In genomic region chr16:52093325-52094253, GRCm38 (mm10) we compare ENCODE assay signal across 11 mouse cellular contexts.
A peak's percentile ranks its signal among the peaks of the same experiment; 100 is the strongest.
DNase-seq lines count a peak whose midpoint lies in the region; ATAC-seq and TF ChIP-seq lines count a peak whose summit lies in the region.
"Had no signal": no experiment of that assay in that cellular context is flagged by ENCODE, and none has a peak within 500 bp of the region (broad histone marks: within the 10 kb centered on the region; RNA-seq: fewer than 3 reads in every experiment).

No protein-coding gene starts in this region.

- WGBS in liver, postnatal 0 days (ENCODE audit: insufficient replicate concordance), result 65% methylated on average over 9 of the region's 9 CpGs
- 56% methylated on average over 9 of the region's 9 CpGs for WGBS in bone marrow, adult 2 months
- WGBS in limb, embryonic 13.5 days, result 31% methylated on average over 9 of the region's 9 CpGs
- WGBS in forebrain, embryonic 14.5 days, result 68% methylated on average over 9 of the region's 9 CpGs

- H3K4me1 ChIP-seq in liver, postnatal 0 days (ENCODE audit: insufficient read depth), result peaks cover 28% of the 10 kb centered on the region
- H3K4me1 ChIP-seq in bone marrow, adult 2 months (ENCODE audit: control insufficient read depth, insufficient read depth, low read length), result peaks cover 2% of the 10 kb centered on the region
- peaks cover 30% of the 10 kb centered on the region for H3K4me1 ChIP-seq in limb, embryonic 13.5 days
- no peaks in the 10 kb centered on the region for H3K4me1 ChIP-seq in forebrain, embryonic 14.5 days (ENCODE audit: control insufficient read depth, insufficient read depth, low read length)

- H3K9ac ChIP-seq in liver, postnatal 0 days (replicated peaks), result no peak overlapping the region
- H3K9ac ChIP-seq in limb, embryonic 13.5 days, result no peak overlapping the region
- H3K9ac ChIP-seq in forebrain, embryonic 14.5 days (ENCODE audit: low read length), result no peak overlapping the region

- no peak for TF ChIP-seq CTCF in gastrocnemius, adult 2 months (IDR thresholded peaks at IDR 0.05)
- TF ChIP-seq CTCF in liver, postnatal 0 days (IDR thresholded peaks at IDR 0.05; ENCODE audit: low read depth), result no peak
- TF ChIP-seq CTCF in bone marrow, adult 2 months (IDR thresholded peaks at IDR 0.05; ENCODE audit: control insufficient read depth, insufficient read depth, low read length), result no peak

- H3K4me3 ChIP-seq in gastrocnemius, adult 2 months, result peak overlapping the region; percentile 32
- no peak overlapping the region for H3K4me3 ChIP-seq in liver, postnatal 0 days (ENCODE audit: low read depth, low read length)
- no peak overlapping the region for H3K4me3 ChIP-seq in bone marrow, adult 2 months (replicated peaks; ENCODE audit: control insufficient read depth, low read depth, low read length)
- H3K4me3 ChIP-seq in limb, embryonic 13.5 days, result no peak overlapping the region
- H3K4me3 ChIP-seq in forebrain, embryonic 14.5 days (ENCODE audit: low read depth, low read length), result no peak overlapping the region
- H3K4me3 ChIP-seq: embryonic facial prominence, embryonic 10.5 days; megakaryocyte, embryonic 14.5 days had no signal

- DNase-seq in gastrocnemius, adult 2 months, result no peak
- DNase-seq in gastrocnemius, postnatal 25 days, result no peak
- no peak for DNase-seq in liver, postnatal 0 days
- DNase-seq in liver, result no peak
- no peak for DNase-seq in embryo, embryonic 10.5 days (ENCODE audit: low spot score)
- no peak for DNase-seq in forebrain, embryonic 14.5 days (ENCODE audit: low spot score)
- DNase-seq: B cell, adult 2 months had no signal

- no peak overlapping the region for H3K4me2 ChIP-seq in liver, postnatal 0 days (ENCODE audit: low read depth, low read length)
- no peak overlapping the region for H3K4me2 ChIP-seq in limb, embryonic 13.5 days (replicated peaks)
- no peak overlapping the region for H3K4me2 ChIP-seq in forebrain, embryonic 14.5 days (ENCODE audit: low read length)

- no peak for TF ChIP-seq POLR2A in bone marrow, adult 2 months (IDR thresholded peaks at IDR 0.05; ENCODE audit: borderline replicate concordance, control insufficient read depth, low read depth, low read length)

- H3K9me3 ChIP-seq in liver, postnatal 0 days (ENCODE audit: low read length), result no peaks in the 10 kb centered on the region
- no peaks in the 10 kb centered on the region for H3K9me3 ChIP-seq in limb, embryonic 13.5 days
- H3K9me3 ChIP-seq in forebrain, embryonic 14.5 days (replicated peaks; ENCODE audit: control insufficient read depth, low read length), result no peaks in the 10 kb centered on the region
- H3K9me3 ChIP-seq: embryonic facial prominence, embryonic 10.5 days; megakaryocyte, embryonic 14.5 days had no signal

- no peaks in the 10 kb centered on the region for H3K27me3 ChIP-seq in liver, postnatal 0 days (ENCODE audit: insufficient read depth, low read length)
- H3K27me3 ChIP-seq in limb, embryonic 13.5 days, result no peaks in the 10 kb centered on the region
- no peaks in the 10 kb centered on the region for H3K27me3 ChIP-seq in forebrain, embryonic 14.5 days (replicated peaks; ENCODE audit: control insufficient read depth, insufficient read depth, low read length)
- H3K27me3 ChIP-seq: megakaryocyte, embryonic 14.5 days had no signal

- intact Hi-C loops in gastrocnemius, adult 2 months (cut with DNase I), result no loop called here

- no peak for ATAC-seq in liver, postnatal 0 days
- ATAC-seq in limb, embryonic 13.5 days (ENCODE audit: low FRiP score, low read depth), result no peak; the same call in none of the 2 replicates
- ATAC-seq in forebrain, embryonic 14.5 days, result no peak

- no peaks in the 10 kb centered on the region for H3K36me3 ChIP-seq in liver, postnatal 0 days (replicated peaks; ENCODE audit: insufficient read depth, low read length)
- H3K36me3 ChIP-seq in limb, embryonic 13.5 days, result peaks cover 11% of the 10 kb centered on the region
- H3K36me3 ChIP-seq in forebrain, embryonic 14.5 days (ENCODE audit: control insufficient read depth, insufficient read depth, low read length), result 0 out of 2 replicates have a peak, but pooled peaks cover 8% of the 10 kb centered on the region

- TF ChIP-seq EP300 in liver, postnatal 0 days (IDR thresholded peaks at IDR 0.05; ENCODE audit: low read depth), result no peak

- H3K27ac ChIP-seq in gastrocnemius, adult 2 months, result peak overlapping the region; percentile 83
- peak overlapping the region; percentile 8; the same call in 1 of the 2 replicates for H3K27ac ChIP-seq in liver, postnatal 0 days (ENCODE audit: low read depth)
- H3K27ac ChIP-seq in bone marrow, adult 2 months (ENCODE audit: control insufficient read depth, insufficient read depth, low read depth, low read length, poor library complexity), result peak overlapping the region; percentile 74
- peak overlapping the region; percentile 61; the same call in 1 of the 2 replicates for H3K27ac ChIP-seq in limb, embryonic 13.5 days
- no peak overlapping the region for H3K27ac ChIP-seq in forebrain, embryonic 14.5 days (ENCODE audit: low read depth, low read length)
- H3K27ac ChIP-seq: embryonic facial prominence, embryonic 10.5 days had no signal
